Comparison of ENCODE assay signal across 8 mouse cellular contexts in genomic region chr8:70897681-70898413, GRCm38 (mm10). TPM values are rescaled to one million over a fixed set of nuclear protein-coding genes. Genes with fewer than 3 reads are reported as not detected.
DNase-seq lines count a peak whose midpoint lies in the region; ATAC-seq and TF ChIP-seq lines count a peak whose summit lies in the region.

No protein-coding gene starts in this region.

- peak overlapping the region; percentile 67 for H3K4me2 ChIP-seq in hindbrain, embryonic 11.5 days (replicated peaks; ENCODE audit: low read depth, low read length)
- H3K4me2 ChIP-seq in lung, embryonic 16.5 days (ENCODE audit: low read depth, low read length): peak overlapping the region; percentile 88

- peak; percentile 67 for DNase-seq in MEL-GATA-1-ER (ENCODE audit: extremely low read depth, low read depth)
- peak; percentile 85 to 92 for DNase-seq in cerebellum, adult 2 months
- DNase-seq in hindbrain, embryonic 11.5 days (ENCODE audit: low spot score): peak; percentile 94
- DNase-seq in layer of hippocampus, adult 9-11 months: peak; percentile 81
- DNase-seq in ovary, postnatal 14 days (ENCODE audit: low spot score): peak; percentile 82
- DNase-seq in thymus, postnatal 14 days: peak; percentile 90

- under 1% methylated on average over 20 of the region's 20 CpGs for WGBS in cerebellum, adult 2 months
- 0% methylated on average over 20 of the region's 20 CpGs for WGBS in hindbrain, embryonic 11.5 days
- under 1% methylated on average over 20 of the region's 20 CpGs for WGBS in lung, embryonic 16.5 days

- no peak overlapping the region; the same call in 1 of the 2 replicates for H3K27ac ChIP-seq in cerebellum, adult 2 months (ENCODE audit: insufficient read depth, low read length)
- peak overlapping the region; percentile 59 for H3K27ac ChIP-seq in hindbrain, embryonic 11.5 days (ENCODE audit: low read depth, low read length)
- H3K27ac ChIP-seq in lung, embryonic 16.5 days (ENCODE audit: low read length): peak overlapping the region; percentile 82

- H3K4me3 ChIP-seq in cerebellum, adult 2 months (replicated peaks; ENCODE audit: insufficient read depth, low read depth, low read length): peak overlapping the region; percentile 75
- H3K4me3 ChIP-seq in hindbrain, embryonic 11.5 days (ENCODE audit: low read depth, low read length): peak overlapping the region; percentile 66
- peak overlapping the region; percentile 64 for H3K4me3 ChIP-seq in lung, embryonic 16.5 days (ENCODE audit: low read length)

- no peaks in the 10 kb centered on the region for H3K27me3 ChIP-seq in cerebellum, adult 2 months (ENCODE audit: control insufficient read depth, insufficient read depth, low read length)
- peaks cover 11% of the 10 kb centered on the region for H3K27me3 ChIP-seq in hindbrain, embryonic 11.5 days (ENCODE audit: control insufficient read depth, insufficient read depth, low read length)
- peaks cover 9% of the 10 kb centered on the region for H3K27me3 ChIP-seq in lung, embryonic 16.5 days (ENCODE audit: control insufficient read depth, insufficient read depth, low read depth, low read length)

- 0 out of 2 replicates have a peak, but pooled peaks cover 3% of the 10 kb centered on the region for H3K4me1 ChIP-seq in cerebellum, adult 2 months (ENCODE audit: control insufficient read depth, insufficient read depth, low read length)
- peaks cover 6% of the 10 kb centered on the region; the same call in 1 of the 2 replicates for H3K4me1 ChIP-seq in hindbrain, embryonic 11.5 days (replicated peaks; ENCODE audit: control insufficient read depth, insufficient read depth, low read length)
- H3K4me1 ChIP-seq in lung, embryonic 16.5 days (replicated peaks; ENCODE audit: control insufficient read depth, insufficient read depth, low read length): peaks cover 13% of the 10 kb centered on the region

- no peak for TF ChIP-seq POLR2A in cerebellum, adult 2 months (IDR thresholded peaks at IDR 0.05; ENCODE audit: borderline replicate concordance, insufficient read depth, low read length)

- no peaks in the 10 kb centered on the region for H3K9me3 ChIP-seq in hindbrain, embryonic 11.5 days (ENCODE audit: control insufficient read depth, low read length)
- no peaks in the 10 kb centered on the region for H3K9me3 ChIP-seq in lung, embryonic 16.5 days (ENCODE audit: control insufficient read depth, low read length)

- peak overlapping the region; percentile 75 for H3K9ac ChIP-seq in hindbrain, embryonic 11.5 days (ENCODE audit: low read depth, low read length)
- peak overlapping the region; percentile 83 for H3K9ac ChIP-seq in lung, embryonic 16.5 days (ENCODE audit: low read length)

- H3K36me3 ChIP-seq in hindbrain, embryonic 11.5 days (ENCODE audit: control insufficient read depth, insufficient read depth, low read length): no peaks in the 10 kb centered on the region; the same call in 1 of the 2 replicates
- peaks cover 18% of the 10 kb centered on the region for H3K36me3 ChIP-seq in lung, embryonic 16.5 days (ENCODE audit: control insufficient read depth, insufficient read depth, low read length)

- peak; percentile 95 for TF ChIP-seq CTCF in cerebellum, adult 2 months (IDR thresholded peaks at IDR 0.05; ENCODE audit: borderline replicate concordance, insufficient read depth, low read depth, low read length)

- ATAC-seq in frontal cortex, adult (ENCODE audit: low TSS enrichment): peak; percentile 35
- peak; percentile 61 for ATAC-seq in hindbrain, embryonic 11.5 days (ENCODE audit: low FRiP score)
- ATAC-seq in lung, embryonic 16.5 days (ENCODE audit: low read depth): peak; percentile 62

RNA-seq across cellular contexts. Expression of gene Rpl18a, which starts 0.6 kb away (rescaled TPM):
- 1,458 and 1,510 TPM in 2 replicates for polyA plus RNA-seq in cerebellum, adult 2 months (2012; rRNA removed)
- 3,048 and 3,182 TPM in 2 replicates for polyA plus RNA-seq in hindbrain, embryonic 11.5 days (2014; fragmentation: Nextera tagmentation; extraction: Ambion mirVana)
- polyA plus RNA-seq in lung, embryonic 16.5 days (2015; fragmentation: Nextera tagmentation; extraction: Ambion mirVana): 5,017 and 5,100 TPM in 2 replicates

RNA-seq across cellular contexts. Expression of gene Slc5a5, which starts 5.3 kb away (rescaled TPM):
- 6.7 and 6.9 TPM in 2 replicates for polyA plus RNA-seq in cerebellum, adult 2 months (2012; rRNA removed)
- polyA plus RNA-seq in hindbrain, embryonic 11.5 days (2014; fragmentation: Nextera tagmentation; extraction: Ambion mirVana): 0.47 and 0.71 TPM in 2 replicates
- 0.13 and 0.16 TPM in 2 replicates for polyA plus RNA-seq in lung, embryonic 16.5 days (2015; fragmentation: Nextera tagmentation; extraction: Ambion mirVana)

RNA-seq across cellular contexts. Expression of gene Map1s, which starts 7.9 kb away (rescaled TPM):
- 53.4 and 53.7 TPM in 2 replicates for polyA plus RNA-seq in cerebellum, adult 2 months (2012; rRNA removed)
- 32.3 and 34.3 TPM in 2 replicates for polyA plus RNA-seq in hindbrain, embryonic 11.5 days (2014; fragmentation: Nextera tagmentation; extraction: Ambion mirVana)
- polyA plus RNA-seq in lung, embryonic 16.5 days (2015; fragmentation: Nextera tagmentation; extraction: Ambion mirVana): 45.9 and 49.2 TPM in 2 replicates

RNA-seq across cellular contexts. Expression of gene Ccdc124, which starts 24.1 kb away (rescaled TPM):
- 123 and 145 TPM in 2 replicates for polyA plus RNA-seq in cerebellum, adult 2 months (2012; rRNA removed)
- polyA plus RNA-seq in hindbrain, embryonic 11.5 days (2014; fragmentation: Nextera tagmentation; extraction: Ambion mirVana): 162 and 173 TPM in 2 replicates
- polyA plus RNA-seq in lung, embryonic 16.5 days (2015; fragmentation: Nextera tagmentation; extraction: Ambion mirVana): 99.2 and 106 TPM in 2 replicates

RNA-seq across cellular contexts. Expression of gene Kcnn1, which starts 34.8 kb away (rescaled TPM):
- 19.4 and 22.1 TPM in 2 replicates for polyA plus RNA-seq in cerebellum, adult 2 months (2012; rRNA removed)
- polyA plus RNA-seq in hindbrain, embryonic 11.5 days (2014; fragmentation: Nextera tagmentation; extraction: Ambion mirVana): 10.7 and 12.2 TPM in 2 replicates
- 0.40 and 0.99 TPM in 2 replicates for polyA plus RNA-seq in lung, embryonic 16.5 days (2015; fragmentation: Nextera tagmentation; extraction: Ambion mirVana)
